Mouse (Mus musculus): ENCODE data around the gene Tpsab1. TPM values are rescaled to one million over a fixed set of nuclear protein-coding genes. Genes with fewer than 3 reads are reported as not detected.

The Tpsab1 gene
- polyA plus RNA-seq, 1 experiment from 2014 or later = not detected

- H3K27ac ChIP-seq (ENCODE audit: low read length) = no peak overlapping the region
- ATAC-seq (ENCODE audit: low read depth) = no peak
- no peaks in the 10 kb centered on the region for H3K36me3 ChIP-seq (ENCODE audit: control insufficient read depth, insufficient read depth)
- no peaks in the 10 kb centered on the region; the same call in 1 of the 2 replicates for H3K27me3 ChIP-seq (ENCODE audit: control insufficient read depth, insufficient read depth, low read depth, low read length)
- no peaks in the 10 kb centered on the region for H3K4me1 ChIP-seq (ENCODE audit: control insufficient read depth, low read depth, low read length)
- no peak overlapping the region for H3K4me2 ChIP-seq (ENCODE audit: low read depth, low read length)
- H3K9me3 ChIP-seq (replicated peaks; ENCODE audit: control insufficient read depth, low read length) = no peaks in the 10 kb centered on the region
- no peak overlapping the region for H3K4me3 ChIP-seq (ENCODE audit: low read depth, low read length)
- no peak overlapping the region for H3K9ac ChIP-seq (ENCODE audit: low read depth, low read length)
- 44% methylated on average over 1 of the region's 1 CpGs for whole genome bisulfite sequencing (ENCODE audit: insufficient replicate concordance)
Observed at GRCm38 (mm10) chr17:25294111-25294510, 51.3 kb downstream of the Tpsab1 start.

DNA sequence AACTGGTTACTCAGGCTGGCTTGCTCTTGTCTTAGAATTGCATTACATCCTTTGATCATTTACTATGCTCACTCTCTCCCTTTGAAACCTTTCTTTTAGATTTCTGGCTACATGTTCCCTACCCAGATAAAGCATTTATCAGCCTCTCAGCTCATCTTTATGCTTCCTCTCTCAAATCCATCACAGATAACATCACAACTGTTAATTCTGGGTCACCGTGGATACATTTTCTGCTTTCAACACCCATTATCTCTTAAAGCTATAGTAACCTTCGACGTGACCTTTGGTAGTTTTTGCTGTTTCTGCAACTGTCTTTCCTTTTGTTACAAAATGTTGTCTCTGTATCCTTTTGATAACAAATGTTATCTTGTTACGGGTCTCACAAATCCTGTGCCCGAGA, 51.9 kb downstream of the Tpsab1 start:
- no peak for ATAC-seq (ENCODE audit: low read depth)
- H3K9me3 ChIP-seq (replicated peaks; ENCODE audit: control insufficient read depth, low read length) = no peaks in the 10 kb centered on the region
- 14% methylated on average over 5 of the region's 5 CpGs for WGBS (ENCODE audit: insufficient replicate concordance)
- H3K9ac ChIP-seq (ENCODE audit: low read depth, low read length) = no peak overlapping the region
- no peak overlapping the region for H3K4me2 ChIP-seq (ENCODE audit: low read depth, low read length)
- no peaks in the 10 kb centered on the region; the same call in 1 of the 2 replicates for H3K27me3 ChIP-seq (ENCODE audit: control insufficient read depth, insufficient read depth, low read depth, low read length)
- H3K4me1 ChIP-seq (ENCODE audit: control insufficient read depth, low read depth, low read length) = no peaks in the 10 kb centered on the region
- no peak overlapping the region for H3K27ac ChIP-seq (ENCODE audit: low read length)
- H3K4me3 ChIP-seq (ENCODE audit: low read depth, low read length) = no peak overlapping the region
- H3K36me3 ChIP-seq (ENCODE audit: control insufficient read depth, insufficient read depth) = no peaks in the 10 kb centered on the region

Other genes with a start within 250 kb of the Tpsab1 start
- 12.2 TPM in 2 replicates for gene Telo2, start 229.6 kb downstream of the Tpsab1 start, polyA plus RNA-seq (2015; fragmentation: Nextera tagmentation; extraction: Ambion mirVana)
- not detected in 2 replicates for gene Ptx4, start 224.8 kb downstream of the Tpsab1 start, polyA plus RNA-seq (2015; fragmentation: Nextera tagmentation; extraction: Ambion mirVana)
- 9.9 and 10.3 TPM in 2 replicates for gene Clcn7, start 212.2 kb downstream of the Tpsab1 start, polyA plus RNA-seq (2015; fragmentation: Nextera tagmentation; extraction: Ambion mirVana)
- 0.04 TPM in 1 of 2 replicates, not detected in the other for gene Ccdc154, start 183.1 kb downstream of the Tpsab1 start, polyA plus RNA-seq (2015; fragmentation: Nextera tagmentation; extraction: Ambion mirVana)
- not detected in 2 replicates for gene Gm38655, start 170.1 kb downstream of the Tpsab1 start, polyA plus RNA-seq (2015; fragmentation: Nextera tagmentation; extraction: Ambion mirVana)
- 14.2 and 15.1 TPM in 2 replicates for gene BC003965, start 161.0 kb downstream of the Tpsab1 start, polyA plus RNA-seq (2015; fragmentation: Nextera tagmentation; extraction: Ambion mirVana)
- 6.8 and 7.9 TPM in 2 replicates for gene Unkl, start 157.2 kb downstream of the Tpsab1 start, polyA plus RNA-seq (2015; fragmentation: Nextera tagmentation; extraction: Ambion mirVana)
- gene Gnptg, start 105.4 kb downstream of the Tpsab1 start, polyA plus RNA-seq (2015; fragmentation: Nextera tagmentation; extraction: Ambion mirVana) = 17.8 and 19.9 TPM in 2 replicates
- 14.7 and 15.0 TPM in 2 replicates for gene Tsr3, start 105.4 kb downstream of the Tpsab1 start, polyA plus RNA-seq (2015; fragmentation: Nextera tagmentation; extraction: Ambion mirVana)
- gene Baiap3, start 89.2 kb downstream of the Tpsab1 start, polyA plus RNA-seq (2015; fragmentation: Nextera tagmentation; extraction: Ambion mirVana) = 0.46 and 0.57 TPM in 2 replicates
- gene Ube2i, start 70.9 kb downstream of the Tpsab1 start, polyA plus RNA-seq (2015; fragmentation: Nextera tagmentation; extraction: Ambion mirVana) = 205 and 211 TPM in 2 replicates
- 3.4 and 4.9 TPM in 2 replicates for gene Prss34, start 47.2 kb downstream of the Tpsab1 start, polyA plus RNA-seq (2015; fragmentation: Nextera tagmentation; extraction: Ambion mirVana)
- gene Prss28, start 36.9 kb downstream of the Tpsab1 start, polyA plus RNA-seq (2015; fragmentation: Nextera tagmentation; extraction: Ambion mirVana) = not detected in 2 replicates
- gene Prss29, start 26.9 kb downstream of the Tpsab1 start, polyA plus RNA-seq (2015; fragmentation: Nextera tagmentation; extraction: Ambion mirVana) = not detected in 2 replicates
- 0.47 and 0.65 TPM in 2 replicates for gene Tpsb2, start 20.7 kb upstream of the Tpsab1 start, polyA plus RNA-seq (2015; fragmentation: Nextera tagmentation; extraction: Ambion mirVana)
- gene Tpsg1, start 23.7 kb upstream of the Tpsab1 start, polyA plus RNA-seq (2015; fragmentation: Nextera tagmentation; extraction: Ambion mirVana) = 0.44 and 0.51 TPM in 2 replicates
- gene Cacna1h, start 88.2 kb upstream of the Tpsab1 start, polyA plus RNA-seq (2015; fragmentation: Nextera tagmentation; extraction: Ambion mirVana) = 0.17 and 0.22 TPM in 2 replicates
- 0.05 and 0.07 TPM in 2 replicates for gene Tekt4, start 109.1 kb upstream of the Tpsab1 start, polyA plus RNA-seq (2015; fragmentation: Nextera tagmentation; extraction: Ambion mirVana)
- not detected in 2 replicates for gene Sstr5, start 151.7 kb upstream of the Tpsab1 start, polyA plus RNA-seq (2015; fragmentation: Nextera tagmentation; extraction: Ambion mirVana)
- gene Sox8, start 225.1 kb upstream of the Tpsab1 start, polyA plus RNA-seq (2015; fragmentation: Nextera tagmentation; extraction: Ambion mirVana) = 0.14 and 0.34 TPM in 2 replicates
- 11.4 and 13.4 TPM in 2 replicates for gene Lmf1, start 233.5 kb upstream of the Tpsab1 start, polyA plus RNA-seq (2015; fragmentation: Nextera tagmentation; extraction: Ambion mirVana)

Measured in liver, embryonic 16.5 days (tissue).